In the genomic region with DNA sequence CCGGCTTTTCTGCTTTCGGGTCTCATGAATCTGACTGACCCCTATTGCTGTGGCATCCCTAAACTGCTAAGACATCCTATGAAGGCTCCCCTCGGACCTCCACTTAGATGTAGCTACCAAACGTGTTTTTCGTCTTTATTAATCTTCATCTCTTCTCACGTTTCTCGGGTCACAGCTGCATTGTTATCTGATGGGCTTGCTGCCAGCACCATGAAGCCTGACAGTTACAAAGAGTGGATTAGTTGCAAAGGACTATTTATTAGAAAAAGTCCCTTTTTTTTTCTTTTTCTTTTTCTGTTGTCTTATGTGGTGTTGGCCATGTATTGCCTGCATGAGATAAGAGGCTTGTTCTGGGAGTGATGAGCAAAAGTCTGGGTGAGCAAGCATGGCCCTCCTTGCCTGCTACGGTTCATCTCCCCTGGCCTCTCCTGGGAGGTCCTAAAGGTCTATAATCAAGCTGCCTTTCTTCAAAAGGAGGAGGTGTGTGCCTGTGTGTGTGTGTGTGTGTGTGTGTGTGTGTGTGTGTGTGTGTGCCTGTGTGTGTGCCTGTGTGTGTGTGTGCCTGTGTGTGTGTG, we compare ENCODE assay signal across 17 mouse cellular contexts. TPM values are rescaled to one million over a fixed set of nuclear protein-coding genes. Genes with fewer than 3 reads are reported as not detected.
DNase-seq lines count a peak whose midpoint lies in the region; ATAC-seq and TF ChIP-seq lines count a peak whose summit lies in the region.
"Had no signal": no experiment of that assay in that cellular context is flagged by ENCODE, and none has a peak within 500 bp of the region (broad histone marks: within the 10 kb centered on the region; RNA-seq: fewer than 3 reads in every experiment).

No protein-coding gene starts in this region.

- 16% methylated on average over 8 of the region's 8 CpGs for WGBS in lung, embryonic 14.5 days
- WGBS in lung, adult 2 months = 28% methylated on average over 8 of the region's 8 CpGs
- 61% methylated on average over 8 of the region's 8 CpGs for WGBS in midbrain, embryonic 11.5 days

- no peak overlapping the region for H3K27ac ChIP-seq in lung, embryonic 14.5 days (ENCODE audit: low read depth)
- no peak overlapping the region for H3K27ac ChIP-seq in midbrain, embryonic 11.5 days (ENCODE audit: low read depth, low read length)
- H3K27ac ChIP-seq: forebrain, embryonic 13.5 days; heart, embryonic 13.5 days; hindbrain, embryonic 13.5 days; limb, embryonic 10.5 days; macrophage; stomach, embryonic 15.5 days had no signal

- no peak for ATAC-seq in CD4-positive, CD25-positive, alpha-beta regulatory T cell, adult 4 months
- peak; percentile 75 for ATAC-seq in lung, embryonic 14.5 days (ENCODE audit: insufficient read depth)
- no peak for ATAC-seq in midbrain, embryonic 11.5 days (ENCODE audit: low FRiP score)
- ATAC-seq: forebrain, embryonic 13.5 days had no signal

- no peak overlapping the region for H3K4me3 ChIP-seq in lung, embryonic 14.5 days (ENCODE audit: low read depth, low read length)
- H3K4me3 ChIP-seq in lung, adult 2 months (replicated peaks; ENCODE audit: extremely low read depth, low read depth, low read length) = no peak overlapping the region
- H3K4me3 ChIP-seq in midbrain, embryonic 11.5 days (ENCODE audit: low read depth, low read length) = no peak overlapping the region
- H3K4me3 ChIP-seq: forebrain, embryonic 13.5 days; heart, embryonic 13.5 days; hindbrain, embryonic 13.5 days; limb, embryonic 10.5 days; myocyte; stomach, embryonic 15.5 days had no signal

- no peaks in the 10 kb centered on the region for H3K27me3 ChIP-seq in lung, embryonic 14.5 days (ENCODE audit: insufficient read depth, low read length)
- H3K27me3 ChIP-seq in midbrain, embryonic 11.5 days (ENCODE audit: control insufficient read depth, insufficient read depth, low read length) = no peaks in the 10 kb centered on the region
- H3K27me3 ChIP-seq: forebrain, embryonic 13.5 days; heart, embryonic 13.5 days; hindbrain, embryonic 13.5 days; stomach, embryonic 15.5 days had no signal

- H3K4me1 ChIP-seq in lung, embryonic 14.5 days (ENCODE audit: insufficient read depth) = no peaks in the 10 kb centered on the region; the same call in 1 of the 2 replicates
- no peaks in the 10 kb centered on the region for H3K4me1 ChIP-seq in lung, adult 2 months (ENCODE audit: control insufficient read depth, insufficient read depth, low read length)
- no peaks in the 10 kb centered on the region for H3K4me1 ChIP-seq in midbrain, embryonic 11.5 days (ENCODE audit: control insufficient read depth, insufficient read depth, low read length)
- H3K4me1 ChIP-seq: forebrain, embryonic 13.5 days; heart, embryonic 13.5 days; hindbrain, embryonic 13.5 days; limb, embryonic 10.5 days; stomach, embryonic 15.5 days had no signal

- H3K4me2 ChIP-seq in lung, embryonic 14.5 days = no peak overlapping the region
- no peak overlapping the region for H3K4me2 ChIP-seq in midbrain, embryonic 11.5 days
- H3K4me2 ChIP-seq: forebrain, embryonic 13.5 days; heart, embryonic 13.5 days; hindbrain, embryonic 13.5 days; stomach, embryonic 15.5 days had no signal

- DNase-seq in CD4-positive, CD25-positive, alpha-beta regulatory T cell, adult 2 months (ENCODE audit: low read depth, low spot score) = peak; percentile 53
- peak; percentile 82 for DNase-seq in lung, embryonic 14.5 days
- DNase-seq in lung, adult 2 months = no peak
- peak; percentile 21 to 56 for DNase-seq in adrenal gland, postnatal 36 days
- peak; percentile 52 for DNase-seq in lung, postnatal 36 days
- DNase-seq in midbrain, embryonic 11.5 days (ENCODE audit: low spot score, missing footprints) = no peak
- DNase-seq in left cerebral cortex, adult 9 months (ENCODE audit: low spot score in 2 of 2) = no peak

- H3K36me3 ChIP-seq in lung, embryonic 14.5 days (ENCODE audit: insufficient read depth) = no peaks in the 10 kb centered on the region
- no peaks in the 10 kb centered on the region for H3K36me3 ChIP-seq in midbrain, embryonic 11.5 days (ENCODE audit: control insufficient read depth, insufficient read depth, low read length)
- H3K36me3 ChIP-seq: heart, embryonic 13.5 days; hindbrain, embryonic 13.5 days; limb, embryonic 10.5 days; stomach, embryonic 15.5 days had no signal

- no peak overlapping the region for H3K9ac ChIP-seq in lung, embryonic 14.5 days
- H3K9ac ChIP-seq in midbrain, embryonic 11.5 days (ENCODE audit: low read length) = no peak overlapping the region
- H3K9ac ChIP-seq: forebrain, embryonic 13.5 days; heart, embryonic 13.5 days; hindbrain, embryonic 13.5 days; stomach, embryonic 15.5 days had no signal

- no peak for TF ChIP-seq POLR2A in lung, adult 2 months (IDR thresholded peaks at IDR 0.05; ENCODE audit: borderline replicate concordance, extremely low read depth, low read depth, low read length)

- TF ChIP-seq CTCF in lung, embryonic 14.5 days (IDR thresholded peaks at IDR 0.05; ENCODE audit: low read depth) = no peak
- no peak for TF ChIP-seq CTCF in lung, adult 2 months (IDR thresholded peaks at IDR 0.05; ENCODE audit: insufficient read depth, low read length)

- H3K9me3 ChIP-seq in lung, embryonic 14.5 days (ENCODE audit: low read depth, low read length) = no peaks in the 10 kb centered on the region
- H3K9me3 ChIP-seq in midbrain, embryonic 11.5 days (ENCODE audit: control insufficient read depth, low read length) = no peaks in the 10 kb centered on the region
- H3K9me3 ChIP-seq: forebrain, embryonic 13.5 days; heart, embryonic 13.5 days; hindbrain, embryonic 13.5 days; limb, embryonic 10.5 days; stomach, embryonic 15.5 days had no signal

RNA-seq across cellular contexts. Expression of a gene that starts 9.7 kb away (rescaled TPM):
- polyA plus RNA-seq in CD4-positive, CD25-positive, alpha-beta regulatory T cell, adult 4 months (2017; shearing (Covaris generic)) = under 1 TPM in 1 of 2 experiments, not detected in 1; 0.13 TPM
- polyA plus RNA-seq in lung, embryonic 14.5 days (2014; fragmentation: Nextera tagmentation; extraction: Ambion mirVana) = 0.03 TPM in 1 of 2 replicates, not detected in the other
- polyA plus RNA-seq in lung, adult 2 months (2012; rRNA removed) = 1.3 and 1.5 TPM in 2 replicates
- total RNA-seq in adrenal gland, postnatal 36 days (2021) = not detected
- not detected in 2 replicates for polyA plus RNA-seq in midbrain, embryonic 11.5 days (2014; fragmentation: Nextera tagmentation; extraction: Ambion mirVana)
- total RNA-seq: gastrocnemius, adult 8-10 months; layer of hippocampus, adult 18-20 months had no signal
- polyA plus RNA-seq: forebrain, embryonic 13.5 days; limb, embryonic 10.5 days; macrophage had no signal

RNA-seq across cellular contexts. Expression of a gene that starts 38.5 kb away (rescaled TPM):
- 1 to 10 TPM; 2.1 to 9.5 TPM for polyA plus RNA-seq in CD4-positive, CD25-positive, alpha-beta regulatory T cell, adult 4 months (2017; shearing (Covaris generic))
- polyA plus RNA-seq in lung, embryonic 14.5 days (2014; fragmentation: Nextera tagmentation; extraction: Ambion mirVana) = not detected in 2 replicates
- polyA plus RNA-seq in lung, adult 2 months (2012; rRNA removed) = 10.1 and 11.0 TPM in 2 replicates
- not detected for total RNA-seq in adrenal gland, postnatal 36 days (2021)
- polyA plus RNA-seq in midbrain, embryonic 11.5 days (2014; fragmentation: Nextera tagmentation; extraction: Ambion mirVana) = 0.05 TPM in 1 of 2 replicates, not detected in the other
- total RNA-seq: gastrocnemius, adult 8-10 months had no signal
- polyA plus RNA-seq: heart, embryonic 13.5 days; limb, embryonic 10.5 days had no signal

Comparison
In these comparisons a context has a peak if more than half of its experiments do, and no peak if none do; other contexts are left out.
1. DNase-seq: peak in CD4-positive, CD25-positive, alpha-beta regulatory T cell, adult 2 months (single experiment), lung, embryonic 14.5 days (single experiment), adrenal gland, postnatal 36 days (2 of 2) and lung, postnatal 36 days (single experiment); none in lung, adult 2 months (single experiment), midbrain, embryonic 11.5 days (single experiment) and left cerebral cortex, adult 9 months (0 of 2).